Mouse (Mus musculus) hematopoietic stem cell, adult 5-6 weeks (primary cell): ENCODE results near the gene Apbb2. TPM values are rescaled to one million over a fixed set of nuclear protein-coding genes. Genes with fewer than 3 reads are reported as not detected.

ENCODE experiments used
- ATAC-seq, 2 experiments: fragments of 125-278 bp in 1 of 2; replicated peaks in 1 of 2; 2 replicates each; pipeline ENCODE4 v1.8.0; 2016 to 2017; ENCODE audit warnings: inconsistent platforms in 2 of 2, mild to moderate bottlenecking in 2 of 2, moderate number of reproducible peaks in 2 of 2, low read depth in 1 of 2, moderate TSS enrichment in 1 of 2; ENCODE audit not compliant: low FRiP score in 2 of 2, poor library complexity in 2 of 2, severe bottlenecking in 2 of 2, insufficient read depth in 1 of 2, low TSS enrichment in 1 of 2
- total RNA-seq: library from RNA; stranded (forward); fragments of 172-1452, 232-1000 nt; gene quantifications from 2 replicates; pipeline ENCODE4 v1.2.3, GENCODE M21; 2017

The Apbb2 gene
- total RNA-seq, 1 experiment from 2014 or later, result 5.2 TPM

- no peak for ATAC-seq
Measured at GRCm38 (mm10) chr5:66475824-66476223, 142.8 kb downstream of the Apbb2 start.

- no peak for ATAC-seq
Measured at GRCm38 (mm10) chr5:66474153-66474552, 144.4 kb downstream of the Apbb2 start.

GRCm38 (mm10) chr5:66473599-66473998 lies 145.0 kb downstream of the Apbb2 start:
- ATAC-seq, result no peak

GRCm38 (mm10) chr5:66470837-66471236 lies 147.7 kb downstream of the Apbb2 start:
- ATAC-seq, result no peak

- 0 out of 4 replicates have a peak, but pooled peaks of 1 of the 2 experiments have one; percentile 10 for ATAC-seq
Measured at GRCm38 (mm10) chr5:66469685-66470084, 148.9 kb downstream of the Apbb2 start.

- ATAC-seq, result no peak
Measured at GRCm38 (mm10) chr5:66468331-66469001, 150.1 kb downstream of the Apbb2 start.

GRCm38 (mm10) chr5:66462665-66463064 lies 155.9 kb downstream of the Apbb2 start:
- no peak for ATAC-seq

GRCm38 (mm10) chr5:66458851-66459250 lies 159.7 kb downstream of the Apbb2 start:
- ATAC-seq, result no peak

GRCm38 (mm10) chr5:66455271-66455670 lies 163.3 kb downstream of the Apbb2 start:
- ATAC-seq, result no peak

GRCm38 (mm10) chr5:66454826-66455225 lies 163.8 kb downstream of the Apbb2 start:
- ATAC-seq, result no peak

GRCm38 (mm10) chr5:66453106-66453505 lies 165.5 kb downstream of the Apbb2 start:
- ATAC-seq, result no peak

GRCm38 (mm10) chr5:66451561-66451960 lies 167.0 kb downstream of the Apbb2 start:
- no peak; a peak in 1 of 4 replicates for ATAC-seq

GRCm38 (mm10) chr5:66445497-66445896 lies 173.1 kb downstream of the Apbb2 start:
- ATAC-seq, result no peak

GRCm38 (mm10) chr5:66442260-66442659 lies 176.3 kb downstream of the Apbb2 start:
- ATAC-seq, result no peak

GRCm38 (mm10) chr5:66436791-66437246 lies 181.8 kb downstream of the Apbb2 start:
- ATAC-seq, result no peak

- ATAC-seq, result no peak
Measured at GRCm38 (mm10) chr5:66435158-66435557, 183.4 kb downstream of the Apbb2 start.

- no peak for ATAC-seq
Measured at GRCm38 (mm10) chr5:66429076-66429475, 189.5 kb downstream of the Apbb2 start.

GRCm38 (mm10) chr5:66428071-66428470 lies 190.5 kb downstream of the Apbb2 start:
- no peak for ATAC-seq

- ATAC-seq, result no peak; a peak in 1 of 4 replicates
Measured at GRCm38 (mm10) chr5:66423909-66424308, 194.7 kb downstream of the Apbb2 start.
